12 mouse cellular contexts compared by ENCODE assay signal in genomic region chr1:144330365-144331050, GRCm38 (mm10).
DNase-seq lines count a peak whose midpoint lies in the region; ATAC-seq and TF ChIP-seq lines count a peak whose summit lies in the region.
"Had no signal": no experiment of that assay in that cellular context is flagged by ENCODE, and none has a peak within 500 bp of the region (broad histone marks: within the 10 kb centered on the region; RNA-seq: fewer than 3 reads in every experiment).

No protein-coding gene starts in this region.

- no peak for TF ChIP-seq POLR2A in bone marrow macrophage, adult 2 months (IDR thresholded peaks at IDR 0.05; ENCODE audit: borderline replicate concordance, low read depth, low read length)

- H3K36me3 ChIP-seq in stomach, postnatal 0 days (ENCODE audit: control insufficient read depth, insufficient read depth, low read length) = no peaks in the 10 kb centered on the region
- no peaks in the 10 kb centered on the region for H3K36me3 ChIP-seq in midbrain, embryonic 13.5 days
- H3K36me3 ChIP-seq: midbrain, embryonic 12.5 days had no signal

- H3K27me3 ChIP-seq in stomach, postnatal 0 days (ENCODE audit: control insufficient read depth, insufficient read depth, low read length) = no peaks in the 10 kb centered on the region
- no peaks in the 10 kb centered on the region for H3K27me3 ChIP-seq in midbrain, embryonic 13.5 days
- H3K27me3 ChIP-seq: midbrain, embryonic 12.5 days had no signal

- no peak overlapping the region for H3K4me3 ChIP-seq in bone marrow macrophage, adult 2 months (ENCODE audit: insufficient read depth, low read length)
- no peak overlapping the region for H3K4me3 ChIP-seq in stomach, postnatal 0 days (ENCODE audit: low read depth, low read length)
- no peak overlapping the region for H3K4me3 ChIP-seq in midbrain, embryonic 13.5 days (replicated peaks)
- H3K4me3 ChIP-seq: heart, adult 2 months; midbrain, embryonic 12.5 days had no signal

- peak overlapping the region; percentile 55 for H3K27ac ChIP-seq in bone marrow macrophage, adult 2 months (ENCODE audit: insufficient read depth, low read depth, low read length)
- H3K27ac ChIP-seq in stomach, postnatal 0 days (replicated peaks) = no peak overlapping the region
- no peak overlapping the region for H3K27ac ChIP-seq in midbrain, embryonic 13.5 days
- H3K27ac ChIP-seq: heart, adult 2 months; midbrain, embryonic 12.5 days had no signal

- WGBS in stomach, postnatal 0 days = 20% methylated on average over 8 of the region's 8 CpGs
- 91% methylated on average over 8 of the region's 8 CpGs for WGBS in midbrain, embryonic 13.5 days

- TF ChIP-seq EP300 in stomach, postnatal 0 days (optimal IDR thresholded peaks at IDR 0.05) = no peak

- peak; percentile 4 for DNase-seq in heart, adult 8-10 months (ENCODE audit: low spot score)
- no peak for DNase-seq in heart, postnatal 14 days
- DNase-seq in lung, postnatal 36 days = peak; percentile 55
- DNase-seq in stomach, postnatal 0 days (ENCODE audit: low spot score) = no peak
- no peak for DNase-seq in Muller cell, postnatal 12 days (ENCODE audit: inconsistent ontology term)
- DNase-seq in gastrocnemius, postnatal 14 days = no peak
- DNase-seq: cerebellum, adult 2 months; kidney, adult 2 months had no signal

- H3K9me3 ChIP-seq in stomach, postnatal 0 days (ENCODE audit: control insufficient read depth, low read length) = no peaks in the 10 kb centered on the region
- no peaks in the 10 kb centered on the region for H3K9me3 ChIP-seq in midbrain, embryonic 13.5 days
- H3K9me3 ChIP-seq: midbrain, embryonic 12.5 days had no signal

- peak; percentile 26; the same call in 1 of the 2 replicates for ATAC-seq in stomach, postnatal 0 days (ENCODE audit: low FRiP score, low TSS enrichment)
- no peak for ATAC-seq in midbrain, embryonic 13.5 days

- peaks cover 10% of the 10 kb centered on the region for H3K4me1 ChIP-seq in bone marrow macrophage, adult 2 months (ENCODE audit: control insufficient read depth, insufficient read depth, low read length)
- no peaks in the 10 kb centered on the region for H3K4me1 ChIP-seq in stomach, postnatal 0 days (replicated peaks; ENCODE audit: control insufficient read depth, insufficient read depth)
- H3K4me1 ChIP-seq in midbrain, embryonic 13.5 days (replicated peaks) = no peaks in the 10 kb centered on the region
- H3K4me1 ChIP-seq: midbrain, embryonic 12.5 days had no signal

- no peak overlapping the region for H3K9ac ChIP-seq in stomach, postnatal 0 days (ENCODE audit: low read length)
- H3K9ac ChIP-seq in midbrain, embryonic 13.5 days (replicated peaks) = no peak overlapping the region
- H3K9ac ChIP-seq: midbrain, embryonic 12.5 days had no signal

- intact Hi-C loops in heart, postnatal 14 days (cut with DNase I) = no loop called here
- intact Hi-C loops in gastrocnemius, postnatal 14 days (cut with DNase I; ENCODE audit: low total_unique reads) = no loop called here

- no peak overlapping the region for H3K4me2 ChIP-seq in stomach, postnatal 0 days (replicated peaks; ENCODE audit: low read depth)
- H3K4me2 ChIP-seq in midbrain, embryonic 13.5 days (replicated peaks) = no peak overlapping the region
- H3K4me2 ChIP-seq: midbrain, embryonic 12.5 days had no signal

- TF ChIP-seq CTCF in bone marrow macrophage, adult 2 months (IDR thresholded peaks at IDR 0.05; ENCODE audit: low read depth, low read length) = no peak
- TF ChIP-seq CTCF in stomach, postnatal 0 days (IDR thresholded peaks at IDR 0.05; ENCODE audit: low read depth) = no peak

Comparison
In these comparisons a context has a peak if more than half of its experiments do, and no peak if none do; other contexts are left out.
1. DNase-seq: peak in heart, adult 8-10 months (single experiment) and lung, postnatal 36 days (single experiment); none in heart, postnatal 14 days (0 of 2), stomach, postnatal 0 days (single experiment), Muller cell, postnatal 12 days (single experiment) and gastrocnemius, postnatal 14 days (single experiment).